Mouse (Mus musculus) induced T-regulatory cell, adult 2 months (primary cell): ENCODE data around the gene Hspa12a.
A peak's percentile ranks its signal among the peaks of the same experiment; 100 is the strongest.

Experiments used
- DNase-seq: peaks from one replicate; pipeline ENCODE4 v3.0.0-alpha.2; 2012; ENCODE audit warnings: low read depth

Hspa12a gene

GRCm38 (mm10) chr19:58823301-58823700 lies 120.2 kb downstream of the Hspa12a start:
- DNase-seq, result no peak

- no peak for DNase-seq
Observed at GRCm38 (mm10) chr19:58822454-58823200, 120.8 kb downstream of the Hspa12a start.

GRCm38 (mm10) chr19:58818571-58819415 lies 124.7 kb downstream of the Hspa12a start:
- peak; percentile 3 for DNase-seq

GRCm38 (mm10) chr19:58817398-58817797 lies 126.1 kb downstream of the Hspa12a start:
- DNase-seq, result no peak

GRCm38 (mm10) chr19:58816453-58817041 lies 126.9 kb downstream of the Hspa12a start:
- DNase-seq, result no peak

- no peak for DNase-seq
Observed at GRCm38 (mm10) chr19:58815179-58815922, 128.1 kb downstream of the Hspa12a start.

- no peak for DNase-seq
Observed at GRCm38 (mm10) chr19:58810536-58810935, 132.9 kb downstream of the Hspa12a start.

GRCm38 (mm10) chr19:58808864-58809263 lies 134.6 kb downstream of the Hspa12a start:
- DNase-seq, result no peak

- DNase-seq, result peak; percentile 53
Observed at GRCm38 (mm10) chr19:58806364-58806763, 137.1 kb downstream of the Hspa12a start.

- no peak for DNase-seq
Observed at GRCm38 (mm10) chr19:58805191-58805779, 138.2 kb downstream of the Hspa12a start.

GRCm38 (mm10) chr19:58795114-58795669 lies 148.3 kb downstream of the Hspa12a start:
- DNase-seq, result no peak

GRCm38 (mm10) chr19:58794284-58794683 lies 149.2 kb downstream of the Hspa12a start, which contains the start of gene 1700019N19Rik:
TSS of gene 1700019N19Rik (minus strand) at chr19:58794461.
- DNase-seq, result no peak

GRCm38 (mm10) chr19:58789194-58789593 lies 154.3 kb downstream of the Hspa12a start:
- DNase-seq, result no peak

GRCm38 (mm10) chr19:58783938-58784337 lies 159.5 kb downstream of the Hspa12a start:
- DNase-seq, result no peak

GRCm38 (mm10) chr19:58781566-58781965 lies 161.9 kb downstream of the Hspa12a start:
- DNase-seq, result no peak

- no peak for DNase-seq
Observed at GRCm38 (mm10) chr19:58776461-58776860, 167.0 kb downstream of the Hspa12a start.

GRCm38 (mm10) chr19:58767329-58767728 lies 176.1 kb downstream of the Hspa12a start:
- no peak for DNase-seq

- no peak for DNase-seq
Observed at GRCm38 (mm10) chr19:58762848-58763541, 180.5 kb downstream of the Hspa12a start.

GRCm38 (mm10) chr19:58762316-58762715 lies 181.1 kb downstream of the Hspa12a start:
- DNase-seq, result no peak

GRCm38 (mm10) chr19:58759423-58759822 lies 184.0 kb downstream of the Hspa12a start, which contains the start of gene Pnliprp2:
TSS of gene Pnliprp2 (plus strand) at chr19:58759719.
- no peak for DNase-seq
